Comparison of ENCODE assay signal across 22 mouse cellular contexts in the genomic region with DNA sequence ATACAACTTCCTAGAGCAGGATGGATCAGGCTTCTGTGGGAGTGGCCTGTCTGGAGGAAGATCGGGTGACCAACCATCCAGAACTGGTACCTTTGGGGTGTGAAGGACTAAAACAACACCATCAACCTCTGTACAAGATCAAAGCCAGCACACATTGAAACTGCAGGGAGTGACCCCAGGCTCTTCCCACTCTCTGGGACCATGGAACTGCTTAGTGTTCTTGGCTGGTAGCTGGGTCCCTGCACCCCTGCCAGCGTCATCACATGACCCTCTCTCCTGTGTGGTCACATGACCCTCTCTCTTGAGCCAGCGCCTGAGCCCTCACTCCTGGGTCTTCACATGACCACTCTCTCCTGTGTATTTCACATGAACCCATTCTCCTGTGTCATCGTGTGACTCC.
"Had no signal": no experiment of that assay in that cellular context is flagged by ENCODE, and none has a peak within 500 bp of the region (broad histone marks: within the 10 kb centered on the region; RNA-seq: fewer than 3 reads in every experiment).

No protein-coding gene starts in this region.

- ATAC-seq: intestine, postnatal 0 days; liver, postnatal 0 days; midbrain, embryonic 15.5 days had no signal

- H3K27me3 ChIP-seq: limb, embryonic 12.5 days; lung, embryonic 15.5 days; midbrain, embryonic 12.5 days; midbrain, embryonic 15.5 days; neural tube, embryonic 12.5 days; neural tube, embryonic 15.5 days had no signal

- H3K27ac ChIP-seq: limb, embryonic 12.5 days; limb, embryonic 15.5 days; liver, embryonic 14.5 days; lung, embryonic 15.5 days; midbrain, embryonic 12.5 days; midbrain, embryonic 15.5 days; neural tube, embryonic 12.5 days; neural tube, embryonic 15.5 days; stomach, postnatal 0 days had no signal

- H3K9ac ChIP-seq: limb, embryonic 12.5 days; limb, embryonic 15.5 days; liver, embryonic 14.5 days; liver, postnatal 0 days; lung, embryonic 15.5 days; midbrain, embryonic 12.5 days; midbrain, embryonic 15.5 days; neural tube, embryonic 12.5 days; neural tube, embryonic 15.5 days had no signal

- H3K36me3 ChIP-seq: limb, embryonic 12.5 days; limb, embryonic 15.5 days; lung, embryonic 15.5 days; midbrain, embryonic 12.5 days; midbrain, embryonic 15.5 days; neural tube, embryonic 12.5 days; neural tube, embryonic 15.5 days had no signal

- H3K9me3 ChIP-seq: limb, embryonic 12.5 days; limb, embryonic 15.5 days; lung, embryonic 15.5 days; midbrain, embryonic 12.5 days; midbrain, embryonic 15.5 days; neural tube, embryonic 12.5 days; neural tube, embryonic 15.5 days had no signal

- H3K4me2 ChIP-seq: limb, embryonic 12.5 days; limb, embryonic 15.5 days; liver, embryonic 11.5 days; lung, embryonic 15.5 days; midbrain, embryonic 12.5 days; midbrain, embryonic 15.5 days; neural tube, embryonic 12.5 days; neural tube, embryonic 15.5 days had no signal

- DNase-seq: kidney, adult 9 months; left cerebral cortex, postnatal 4 days; liver, postnatal 0 days; lung, postnatal 10 days; lung, postnatal 36 days; right cerebral cortex, adult 18-20 months; right cerebral cortex, postnatal 14 days; right cerebral cortex, postnatal 4 days; thymus, adult 2 months; thymus, postnatal 14 days; thymus, postnatal 4 days had no signal

- H3K4me3 ChIP-seq: limb, embryonic 12.5 days; limb, embryonic 15.5 days; lung, embryonic 15.5 days; midbrain, embryonic 12.5 days; midbrain, embryonic 15.5 days; neural tube, embryonic 12.5 days; neural tube, embryonic 15.5 days had no signal

- H3K4me1 ChIP-seq: limb, embryonic 12.5 days; limb, embryonic 15.5 days; lung, embryonic 15.5 days; midbrain, embryonic 15.5 days; neural tube, embryonic 12.5 days; neural tube, embryonic 15.5 days had no signal
